Mouse (Mus musculus) kidney, adult 2 months (tissue): ENCODE data around the gene Tmem128.

ENCODE experiments used
- CTCF ChIP-seq: fragments of 200-500 bp; conservative IDR thresholded peaks from 2 replicates; pipeline ENCODE4 v1.5.1; 2011; ENCODE audit warnings: low read depth, mild to moderate bottlenecking, control low read depth, low read length, moderate library complexity, mixed read lengths; ENCODE audit not compliant: insufficient read depth, insufficient read length
- POLR2A ChIP-seq: fragments of 200-500 bp; IDR thresholded peaks from one replicate; pipeline ENCODE4 v1.6.1; 2011; ENCODE audit warnings: low read depth, low read length, control low read depth

- no peak for TF ChIP-seq CTCF
- no peak for TF ChIP-seq POLR2A
Observed at GRCm38 (mm10) chr5:38211691-38212090, 48.3 kb upstream of the Tmem128 start.
